Mouse (Mus musculus) myocyte (in vitro differentiated cells): ENCODE measurements around the gene Rad9b. TPM values are rescaled to one million over a fixed set of nuclear protein-coding genes. Genes with fewer than 3 reads are reported as not detected.

Experiments used
- H3K27me3 ChIP-seq: one replicate; pipeline ENCODE4 v1.6.1; 2011; ENCODE audit not compliant: control insufficient read depth, insufficient read depth, insufficient read length
- H3K36me3 ChIP-seq: one replicate; pipeline ENCODE4 v1.6.1; 2011; ENCODE audit not compliant: control insufficient read depth, insufficient read depth
- H3K4me2 ChIP-seq: one replicate; pipeline ENCODE4 v1.6.1; 2011; ENCODE audit warnings: low read depth, control low read depth
- H3K4me3 ChIP-seq: one replicate; pipeline ENCODE4 v1.5.1; 2011; ENCODE audit warnings: mild to moderate bottlenecking, control low read depth, moderate library complexity
- H3K79me2 ChIP-seq: one replicate; pipeline ENCODE4 v1.6.1; 2011; ENCODE audit not compliant: control insufficient read depth, insufficient read depth
- H3ac ChIP-seq: one replicate; pipeline ENCODE4 v1.6.1; 2011; ENCODE audit not compliant: control insufficient read depth, insufficient read length
- CEBPB ChIP-seq: IDR thresholded peaks from 2 replicates; pipeline ENCODE4 v1.6.1; 2011; ENCODE audit warnings: mild to moderate bottlenecking, moderate library complexity; ENCODE audit not compliant: poor library complexity, insufficient read depth, severe bottlenecking
- E2F4 ChIP-seq: IDR thresholded peaks from one replicate; pipeline ENCODE4 v1.6.1; 2011; ENCODE audit warnings: mild to moderate bottlenecking, control low read depth, moderate library complexity; ENCODE audit not compliant: insufficient read depth
- MAX ChIP-seq: IDR thresholded peaks from one replicate; pipeline ENCODE4 v1.6.1; 2011; ENCODE audit warnings: low read depth, mild to moderate bottlenecking, control low read depth
- MYOD1 ChIP-seq, 3 experiments: IDR thresholded peaks; one replicate each; pipeline ENCODE4 v1.6.1; 2011; ENCODE audit warnings: control low read depth in 2 of 3, low read depth in 2 of 3, mild to moderate bottlenecking in 2 of 3, moderate library complexity in 1 of 3; ENCODE audit not compliant: insufficient read length in 2 of 3, control insufficient read depth in 1 of 3
- MYOG ChIP-seq, 3 experiments: IDR thresholded peaks; one replicate each; pipeline ENCODE4 v1.6.1; 2011; ENCODE audit warnings: control low read depth in 2 of 3, low read depth in 2 of 3, mild to moderate bottlenecking in 2 of 3; ENCODE audit not compliant: insufficient read length in 2 of 3, control insufficient read depth in 1 of 3, insufficient read depth in 1 of 3
- POLR2A ChIP-seq: IDR thresholded peaks from one replicate; pipeline ENCODE4 v1.6.1; 2011; ENCODE audit warnings: low read depth, mild to moderate bottlenecking, control low read depth, moderate library complexity; ENCODE audit not compliant: insufficient read length
- POLR2AphosphoS2 ChIP-seq: IDR thresholded peaks from one replicate; pipeline ENCODE4 v1.6.1; 2011; ENCODE audit warnings: low read depth, control low read depth; ENCODE audit not compliant: insufficient read length
- REST ChIP-seq: IDR thresholded peaks from one replicate; pipeline ENCODE4 v1.6.1; 2011; ENCODE audit warnings: mild to moderate bottlenecking, control low read depth, moderate library complexity; ENCODE audit not compliant: insufficient read depth, insufficient read length
- SRF ChIP-seq: IDR thresholded peaks from one replicate; pipeline ENCODE4 v1.6.1; 2011; ENCODE audit warnings: low read depth; ENCODE audit not compliant: control insufficient read depth, insufficient read length
- TCF12 ChIP-seq: IDR thresholded peaks from one replicate; pipeline ENCODE4 v1.6.1; 2011; ENCODE audit warnings: mild to moderate bottlenecking, control low read depth; ENCODE audit not compliant: poor library complexity, insufficient read depth, severe bottlenecking
- TCF3 ChIP-seq: IDR thresholded peaks from one replicate; pipeline ENCODE4 v1.6.1; 2011; ENCODE audit warnings: low read depth, control low read depth; ENCODE audit not compliant: insufficient read length
- USF1 ChIP-seq: IDR thresholded peaks from one replicate; pipeline ENCODE4 v1.6.1; 2011; ENCODE audit warnings: low read depth, mild to moderate bottlenecking, control low read depth, moderate library complexity
- polyA plus RNA-seq: library from polyadenylated mRNA; unstranded; fragments of >200 nt; fragmentation: generic; extraction: Trizol; gene quantifications from one replicate; pipeline ENCODE4 v1.2.1, GENCODE M21; 2012; ENCODE audit warnings: missing spikeins

Gene Rad9b
- polyA plus RNA-seq, 1 experiment: 1.9 TPM

DNA sequence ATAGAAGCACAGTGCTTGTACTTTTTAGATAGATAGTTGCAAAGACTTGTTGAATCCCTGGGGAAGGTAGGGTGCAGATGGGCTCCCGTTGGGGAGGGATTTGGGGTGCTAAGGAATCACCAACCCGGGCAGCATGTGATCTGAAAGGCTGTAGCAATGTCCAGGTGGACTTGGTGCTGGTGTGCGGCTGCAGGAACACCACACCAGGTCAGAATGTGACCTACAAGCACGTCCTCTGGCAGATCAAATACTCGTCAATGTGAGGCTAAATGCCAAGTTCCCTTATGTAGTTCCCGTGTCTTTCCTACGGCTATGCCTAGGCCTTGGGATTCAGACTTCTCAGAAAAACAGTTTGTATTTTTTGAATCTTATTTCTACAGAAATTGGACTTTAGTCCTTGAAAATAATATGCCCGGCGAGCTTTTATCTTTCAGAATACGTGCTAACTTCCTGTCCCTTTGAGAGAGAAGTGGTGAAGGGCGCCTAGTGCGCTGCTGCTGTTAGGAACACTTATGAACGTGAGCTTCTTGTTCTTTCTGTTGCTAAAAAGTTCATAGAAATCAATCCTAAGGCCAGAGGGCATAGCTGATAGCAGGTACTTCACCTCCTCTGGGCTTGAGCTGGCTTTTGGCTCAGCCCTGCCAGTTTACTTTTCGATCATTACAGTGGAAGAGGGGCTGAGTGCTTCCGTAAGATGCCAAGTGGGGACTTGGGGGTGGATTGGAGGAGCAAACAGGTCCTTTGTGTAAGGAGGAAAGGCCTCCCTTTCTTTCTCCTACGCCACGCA, 62.3 kb downstream of the Rad9b start:
- H3ac ChIP-seq: no peak overlapping the region
- peaks cover 87% of the 10 kb centered on the region for H3K79me2 ChIP-seq
- H3K27me3 ChIP-seq: no peaks in the 10 kb centered on the region
- no peak overlapping the region for H3K4me2 ChIP-seq
- no peaks in the 10 kb centered on the region for H3K36me3 ChIP-seq
- H3K4me3 ChIP-seq: no peak overlapping the region
- TF ChIP-seq MAX: no peak
- no peak for TF ChIP-seq USF1
- no peak for TF ChIP-seq MYOD1 (IDR thresholded peaks at IDR 0.05; ENCODE audit: control insufficient read depth in 1 of 3, insufficient read length in 2 of 3, low read depth in 2 of 3)
- TF ChIP-seq CEBPB: no peak
- no peak for TF ChIP-seq MYOG (IDR thresholded peaks at IDR 0.05; ENCODE audit: control insufficient read depth in 1 of 3, insufficient read depth in 1 of 3, insufficient read length in 2 of 3, low read depth in 2 of 3)
- TF ChIP-seq POLR2A: no peak
- TF ChIP-seq SRF: no peak
- no peak for TF ChIP-seq POLR2AphosphoS2
- no peak for TF ChIP-seq REST

GRCm38 (mm10) chr5:122291149-122291548, 62.9 kb downstream of the Rad9b start:
- Histone ChIP-seq H3K4me2 (no peak overlapping the region), H3K27me3 (no peaks in the 10 kb centered on the region), H3ac (no peak overlapping the region), H3K36me3 (no peaks in the 10 kb centered on the region), H3K79me2 (peaks cover 87% of the 10 kb centered on the region), H3K4me3 (no peak overlapping the region)
- TF ChIP-seq MAX: no peak
- TF ChIP-seq SRF: no peak
- no peak for TF ChIP-seq MYOG (IDR thresholded peaks at IDR 0.05; ENCODE audit: control insufficient read depth in 1 of 3, insufficient read depth in 1 of 3, insufficient read length in 2 of 3, low read depth in 2 of 3)
- TF ChIP-seq REST: no peak
- TF ChIP-seq TCF3: no peak
- TF ChIP-seq POLR2A: no peak
- TF ChIP-seq E2F4: no peak
- no peak for TF ChIP-seq MYOD1 (IDR thresholded peaks at IDR 0.05; ENCODE audit: control insufficient read depth in 1 of 3, insufficient read length in 2 of 3, low read depth in 2 of 3)
- no peak for TF ChIP-seq POLR2AphosphoS2
- no peak for TF ChIP-seq TCF12
- TF ChIP-seq USF1: no peak
- TF ChIP-seq CEBPB: no peak

DNA sequence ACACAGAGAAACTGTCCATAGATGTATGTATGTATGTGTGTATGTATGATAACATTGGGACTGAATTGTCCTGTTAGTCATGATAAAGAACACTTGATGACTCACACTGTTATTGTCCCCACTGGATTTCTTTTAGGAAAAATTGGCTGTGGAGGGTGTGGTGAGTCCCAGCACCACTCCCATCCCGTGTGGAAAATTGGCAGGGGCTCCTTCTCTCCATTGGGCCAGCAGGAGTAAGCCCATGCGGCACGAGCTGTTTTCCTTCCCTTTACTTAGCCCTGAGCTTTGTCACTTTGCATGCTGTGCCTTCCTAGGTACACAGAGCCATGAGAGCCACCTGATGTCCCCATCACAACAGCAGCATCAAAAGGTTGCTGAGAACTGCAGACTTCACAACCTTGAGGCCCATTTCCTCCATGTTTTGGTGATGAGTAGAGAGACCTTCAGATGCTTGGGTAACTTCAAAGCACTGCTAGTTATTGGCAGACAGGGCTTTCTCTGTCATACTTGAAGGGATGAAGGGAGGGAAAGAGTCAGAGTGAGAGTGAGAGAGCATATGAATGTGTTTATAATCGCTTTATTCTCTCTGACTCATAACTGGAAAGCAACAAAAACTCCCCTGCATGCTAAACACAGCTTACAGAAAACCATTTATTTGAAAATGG, 65.8 kb downstream of the Rad9b start:
- Histone ChIP-seq H3K79me2 (peaks cover 75% of the 10 kb centered on the region), H3K4me3 (no peak overlapping the region), H3K4me2 (no peak overlapping the region), H3K27me3 (no peaks in the 10 kb centered on the region), H3K36me3 (no peaks in the 10 kb centered on the region), H3ac (no peak overlapping the region)
- no peak for TF ChIP-seq MYOG (IDR thresholded peaks at IDR 0.05; ENCODE audit: control insufficient read depth in 1 of 3, insufficient read depth in 1 of 3, insufficient read length in 2 of 3, low read depth in 2 of 3)
- TF ChIP-seq TCF12: no peak
- TF ChIP-seq SRF: no peak
- no peak for TF ChIP-seq REST
- no peak for TF ChIP-seq MYOD1 (IDR thresholded peaks at IDR 0.05; ENCODE audit: control insufficient read depth in 1 of 3, insufficient read length in 2 of 3, low read depth in 2 of 3)
- no peak for TF ChIP-seq USF1
- TF ChIP-seq POLR2A: no peak
- TF ChIP-seq CEBPB: no peak
- TF ChIP-seq POLR2AphosphoS2: no peak
- TF ChIP-seq MAX: no peak
- no peak for TF ChIP-seq TCF3

- no peaks in the 10 kb centered on the region for H3K36me3 ChIP-seq
- no peak for TF ChIP-seq MAX
- TF ChIP-seq MYOD1 (IDR thresholded peaks at IDR 0.05; ENCODE audit: control insufficient read depth in 1 of 3, insufficient read length in 2 of 3, low read depth in 2 of 3): no peak
- no peak for TF ChIP-seq POLR2AphosphoS2
- no peak for TF ChIP-seq MYOG (IDR thresholded peaks at IDR 0.05; ENCODE audit: control insufficient read depth in 1 of 3, insufficient read depth in 1 of 3, insufficient read length in 2 of 3, low read depth in 2 of 3)
- TF ChIP-seq TCF3: no peak
- TF ChIP-seq REST: no peak
- no peak for TF ChIP-seq CEBPB
- TF ChIP-seq TCF12: no peak
- no peak for TF ChIP-seq SRF
- TF ChIP-seq POLR2A: no peak
- TF ChIP-seq USF1: no peak
- TF ChIP-seq E2F4: no peak
- H3K79me2 ChIP-seq: peaks cover 70% of the 10 kb centered on the region
- H3K4me3 ChIP-seq: no peak overlapping the region
- H3ac ChIP-seq: no peak overlapping the region
- H3K27me3 ChIP-seq: no peaks in the 10 kb centered on the region
- H3K4me2 ChIP-seq: no peak overlapping the region
These were observed 67.0 kb downstream of the Rad9b start for GRCm38 (mm10) chr5:122287026-122287425.
